Mouse (Mus musculus): ENCODE results near the gene Ccnb2. TPM values are rescaled to one million over a fixed set of nuclear protein-coding genes. Genes with fewer than 3 reads are reported as not detected.

Ccnb2 gene
- polyA plus RNA-seq, 1 experiment: not detected

GRCm38 (mm10) chr9:70366898-70367297 is 54.4 kb downstream of the Ccnb2 start:
- TF ChIP-seq POLR2A (IDR thresholded peaks at IDR 0.05; ENCODE audit: insufficient read depth, low read depth, low read length): no peak
- TF ChIP-seq CTCF (IDR thresholded peaks at IDR 0.05; ENCODE audit: insufficient read depth, low read depth, low read length): no peak
- 75% methylated on average over 6 of the region's 6 CpGs for WGBS
- H3K27ac ChIP-seq (ENCODE audit: insufficient read depth, low read depth, low read length): no peak overlapping the region

DNA sequence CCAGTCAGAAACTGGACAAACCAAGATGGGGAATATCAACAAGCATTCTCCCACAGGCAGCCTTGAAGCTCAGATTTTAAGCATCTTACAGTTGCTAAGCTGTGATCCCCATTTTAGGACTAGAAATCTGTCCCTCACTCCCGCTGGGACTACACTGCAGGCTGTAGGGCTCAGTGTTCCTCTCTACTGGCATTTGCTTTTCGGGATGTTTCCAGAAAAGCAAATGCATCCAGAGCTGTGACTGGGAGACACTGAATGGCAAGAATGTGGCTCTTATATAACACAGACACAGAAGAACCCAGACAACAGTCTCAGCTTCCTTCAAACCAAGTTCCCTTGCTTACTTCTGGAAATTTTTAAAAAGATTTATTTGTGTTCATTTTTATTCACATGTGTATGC is 55.4 kb downstream of the Ccnb2 start:
- Histone ChIP-seq H3K27ac (ENCODE audit: insufficient read depth, low read depth, low read length) (no peak overlapping the region), H3K4me1 (ENCODE audit: control insufficient read depth, insufficient read depth, low read length) (no peaks in the 10 kb centered on the region), H3K4me3 (ENCODE audit: insufficient read depth, low read depth, low read length) (no peak overlapping the region)
- TF ChIP-seq CTCF (IDR thresholded peaks at IDR 0.05; ENCODE audit: insufficient read depth, low read depth, low read length) (no peak), POLR2A (IDR thresholded peaks at IDR 0.05; ENCODE audit: insufficient read depth, low read depth, low read length) (no peak)
- 87% methylated on average over 2 of the region's 2 CpGs for WGBS

More at GRCm38 (mm10) chr9:70366898-70367297, 54.4 kb downstream of the Ccnb2 start:
- H3K4me3 ChIP-seq (ENCODE audit: insufficient read depth, low read depth, low read length): no peak overlapping the region
- H3K4me1 ChIP-seq (ENCODE audit: control insufficient read depth, insufficient read depth, low read length): no peaks in the 10 kb centered on the region

DNA sequence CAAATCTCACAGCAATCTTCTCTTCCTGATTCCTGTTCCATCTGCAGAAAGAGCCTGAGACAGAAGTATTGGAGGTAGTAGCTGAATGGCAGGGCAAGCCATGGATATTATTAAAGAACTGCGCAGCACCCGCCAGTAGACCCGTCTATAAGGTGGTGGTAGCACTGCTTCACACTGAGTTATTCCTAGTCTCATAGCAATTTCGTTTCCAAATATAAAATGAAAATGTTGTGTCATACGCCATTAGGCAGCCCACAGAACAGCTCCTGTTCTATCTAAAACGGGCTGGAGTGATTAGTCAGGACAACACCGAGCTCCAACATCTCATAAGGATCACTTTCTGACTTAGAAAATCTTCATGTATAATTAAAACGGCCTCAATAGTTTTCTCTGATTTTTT is 56.6 kb downstream of the Ccnb2 start:
- no peak for TF ChIP-seq POLR2A (IDR thresholded peaks at IDR 0.05; ENCODE audit: insufficient read depth, low read depth, low read length)
- no peak for TF ChIP-seq CTCF (IDR thresholded peaks at IDR 0.05; ENCODE audit: insufficient read depth, low read depth, low read length)
- Histone ChIP-seq H3K4me1 (ENCODE audit: control insufficient read depth, insufficient read depth, low read length) (no peaks in the 10 kb centered on the region), H3K27ac (ENCODE audit: insufficient read depth, low read depth, low read length) (no peak overlapping the region), H3K4me3 (ENCODE audit: insufficient read depth, low read depth, low read length) (no peak overlapping the region)
- WGBS: 87% methylated on average over 8 of the region's 8 CpGs

DNA sequence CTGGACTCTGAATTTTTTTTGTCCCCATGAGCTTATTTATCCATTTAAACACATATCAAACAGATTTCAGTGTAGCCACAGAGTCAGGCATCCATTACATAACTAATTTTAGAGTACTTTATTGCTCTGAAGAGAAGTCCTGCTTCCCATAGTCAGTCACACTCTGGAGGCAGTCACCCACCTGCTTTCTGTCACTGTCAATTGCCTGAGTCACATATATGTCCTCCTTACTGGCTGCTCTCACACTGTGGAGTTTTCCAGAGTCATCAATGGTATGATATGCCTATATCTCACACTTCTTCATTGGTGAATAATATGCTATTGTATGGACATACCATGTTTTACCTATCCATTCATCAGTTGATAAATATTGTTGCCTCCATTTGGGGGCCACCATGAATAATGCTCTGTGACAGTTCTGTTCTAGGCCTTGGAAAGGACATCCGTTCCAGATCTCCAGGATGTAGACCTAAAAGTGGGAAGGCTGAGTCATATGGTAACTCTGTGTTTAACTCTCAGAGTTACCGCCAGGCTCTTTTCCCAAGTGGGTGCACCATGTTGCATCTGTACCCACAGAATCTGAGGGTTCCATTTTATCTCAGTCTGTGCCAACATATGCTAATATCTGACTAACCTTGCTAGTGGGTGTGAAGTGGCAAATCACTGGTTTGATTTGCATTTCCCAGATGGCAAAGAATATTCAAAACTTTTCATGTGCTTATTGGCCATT is 61.8 kb downstream of the Ccnb2 start:
- Histone ChIP-seq H3K4me1 (ENCODE audit: control insufficient read depth, insufficient read depth, low read length) (peaks cover 6% of the 10 kb centered on the region), H3K27ac (ENCODE audit: insufficient read depth, low read depth, low read length) (no peak overlapping the region), H3K4me3 (ENCODE audit: insufficient read depth, low read depth, low read length) (no peak overlapping the region)
- 79% methylated on average over 2 of the region's 2 CpGs for WGBS
- TF ChIP-seq CTCF (IDR thresholded peaks at IDR 0.05; ENCODE audit: insufficient read depth, low read depth, low read length): no peak
- TF ChIP-seq POLR2A (IDR thresholded peaks at IDR 0.05; ENCODE audit: insufficient read depth, low read depth, low read length): no peak

Other genes with a start within 250 kb of the Ccnb2 start
- not detected in 2 replicates for gene Myo1e, start 214.2 kb downstream of the Ccnb2 start, polyA plus RNA-seq (2012; ENCODE audit: insufficient read depth, insufficient read length, low replicate concordance, missing spikeins)
- not detected in 2 replicates for gene Rnf111, start 82.2 kb upstream of the Ccnb2 start, polyA plus RNA-seq (2012; ENCODE audit: insufficient read depth, insufficient read length, low replicate concordance, missing spikeins)
- gene Sltm, start 121.2 kb upstream of the Ccnb2 start, polyA plus RNA-seq (2012; ENCODE audit: insufficient read depth, insufficient read length, low replicate concordance, missing spikeins): 142 and 201 TPM in 2 replicates
- gene Gm10642, start 234.7 kb upstream of the Ccnb2 start, polyA plus RNA-seq (2012; ENCODE audit: insufficient read depth, insufficient read length, low replicate concordance, missing spikeins): not detected in 2 replicates
- not detected in 2 replicates for gene Mindy2, start 235.6 kb upstream of the Ccnb2 start, polyA plus RNA-seq (2012; ENCODE audit: insufficient read depth, insufficient read length, low replicate concordance, missing spikeins)

Measured in olfactory bulb, adult 2 months (tissue).